Mouse (Mus musculus) lung, postnatal 36 days (tissue): ENCODE data around the gene 0610030E20Rik.

Experiments
- DNase-seq: peaks from one replicate; pipeline ENCODE4 v3.0.0; 2022; ENCODE audit warnings: mixed read lengths

0610030E20Rik gene

GRCm38 (mm10) chr6:72350214-72350613, 3.1 kb downstream of the 0610030E20Rik start:
- no peak for DNase-seq

GRCm38 (mm10) chr6:72352636-72353405, 5.7 kb downstream of the 0610030E20Rik start:
- peak; percentile 86 for DNase-seq

GRCm38 (mm10) chr6:72354025-72354424, 6.9 kb downstream of the 0610030E20Rik start:
- DNase-seq = no peak

- DNase-seq = peak; percentile 90
These were observed 8.2 kb downstream of the 0610030E20Rik start, which contains the start of gene Tmem150a for GRCm38 (mm10) chr6:72355066-72355911. Tmem150a (plus strand) TSS chr6:72355447.

DNA sequence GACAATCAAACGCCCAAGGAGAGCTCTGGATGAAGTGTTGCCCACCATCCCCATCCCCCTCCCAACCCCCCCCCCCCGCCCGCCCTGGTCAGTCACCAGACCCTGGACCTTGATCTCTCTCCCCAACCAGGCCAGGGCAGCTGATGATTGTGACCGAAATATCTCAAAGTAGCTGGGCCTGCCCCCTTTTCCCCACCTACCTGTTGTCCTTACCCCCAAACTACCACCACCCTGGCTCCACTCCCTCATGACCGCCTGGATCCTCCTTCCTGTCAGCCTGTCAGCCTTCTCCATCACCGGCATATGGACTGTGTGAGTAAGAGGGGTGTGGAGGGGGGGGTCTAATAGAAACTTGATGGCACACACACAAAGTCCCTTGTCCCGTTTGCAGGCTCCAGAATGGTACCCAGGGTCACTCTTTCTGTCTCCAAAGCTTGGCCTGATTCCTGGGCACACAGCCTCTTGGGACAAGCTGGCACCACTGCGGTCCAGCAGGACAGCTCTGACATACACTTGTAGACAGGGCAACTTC, 8.9 kb downstream of the 0610030E20Rik start:
- no peak for DNase-seq

DNA sequence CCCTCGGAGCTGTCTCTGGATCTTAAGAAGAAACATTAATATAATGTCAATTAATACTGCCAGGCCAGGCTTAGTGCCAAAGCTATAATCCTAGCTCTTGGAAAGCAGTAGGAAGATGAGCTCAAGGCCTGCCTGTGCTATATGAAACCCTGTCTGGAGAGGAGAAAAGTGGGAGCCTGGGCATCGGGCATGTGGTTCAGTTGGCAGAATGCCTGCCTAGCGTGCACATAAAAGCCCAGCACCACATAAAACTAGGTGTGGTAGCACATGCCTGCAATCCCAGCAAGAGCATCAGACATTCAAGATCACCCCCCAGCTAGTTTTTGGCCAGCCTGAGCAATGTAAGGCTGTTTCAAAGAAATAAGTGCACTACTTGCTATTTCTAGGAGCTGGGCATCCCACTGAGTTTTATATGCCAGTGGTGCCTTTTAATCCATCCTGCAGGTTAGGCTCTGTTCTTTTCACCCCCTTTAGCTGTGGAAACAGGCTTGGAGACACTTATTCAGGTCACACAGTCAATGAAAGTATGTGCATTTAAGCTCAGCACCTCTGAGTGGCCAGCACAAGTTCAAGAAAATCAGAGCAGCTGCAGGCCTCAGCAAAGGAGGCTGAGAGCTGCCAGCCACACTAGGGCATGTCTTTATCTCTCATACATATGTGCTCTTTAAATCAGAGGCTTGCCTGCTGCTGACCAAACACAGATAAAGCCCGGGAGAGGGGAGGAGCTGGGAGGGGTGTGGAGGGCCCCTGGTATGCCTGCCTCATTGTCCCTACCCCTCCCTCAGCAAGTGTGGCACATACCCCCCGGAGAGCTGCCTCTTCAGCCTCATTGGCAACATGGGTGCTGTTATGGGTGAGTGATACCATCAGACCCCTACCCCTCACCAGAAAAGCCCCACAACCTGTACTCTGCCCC, 10.3 kb downstream of the 0610030E20Rik start:
- DNase-seq = no peak

DNA sequence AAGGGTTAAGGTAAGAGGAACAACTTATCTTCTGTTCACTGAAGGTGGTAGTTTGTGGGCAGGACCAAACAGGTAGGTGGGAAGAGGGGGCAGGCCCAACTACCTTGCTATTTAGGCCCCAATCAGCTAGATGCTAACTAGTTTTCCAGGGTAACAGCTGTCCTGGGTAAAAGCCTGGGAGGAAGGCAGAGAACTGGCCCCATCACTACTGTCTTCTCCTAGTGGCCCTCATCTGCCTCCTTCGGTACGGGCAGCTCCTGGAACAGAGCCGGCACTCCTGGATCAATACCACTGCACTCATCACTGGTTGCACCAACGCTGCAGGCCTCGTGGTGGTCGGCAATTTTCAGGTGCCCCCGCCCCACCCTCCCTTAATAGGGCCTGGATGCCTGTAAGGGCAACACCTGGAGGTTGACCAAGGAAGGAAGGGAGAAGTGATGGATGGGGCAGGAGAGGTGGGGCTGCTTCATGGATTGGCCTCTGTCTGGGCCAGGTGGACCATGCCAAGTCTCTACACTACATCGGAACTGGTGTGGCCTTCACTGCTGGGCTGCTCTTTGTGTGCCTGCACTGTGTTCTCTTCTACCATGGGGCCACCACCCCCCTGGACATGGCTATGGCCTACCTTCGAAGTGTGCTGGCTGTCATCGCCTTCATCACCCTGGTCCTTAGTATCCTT, 11.1 kb downstream of the 0610030E20Rik start:
- DNase-seq = no peak

GRCm38 (mm10) chr6:72359343-72359742, 12.2 kb downstream of the 0610030E20Rik start:
- no peak for DNase-seq

- no peak for DNase-seq
These were observed 12.9 kb downstream of the 0610030E20Rik start for GRCm38 (mm10) chr6:72359891-72360598.

DNA sequence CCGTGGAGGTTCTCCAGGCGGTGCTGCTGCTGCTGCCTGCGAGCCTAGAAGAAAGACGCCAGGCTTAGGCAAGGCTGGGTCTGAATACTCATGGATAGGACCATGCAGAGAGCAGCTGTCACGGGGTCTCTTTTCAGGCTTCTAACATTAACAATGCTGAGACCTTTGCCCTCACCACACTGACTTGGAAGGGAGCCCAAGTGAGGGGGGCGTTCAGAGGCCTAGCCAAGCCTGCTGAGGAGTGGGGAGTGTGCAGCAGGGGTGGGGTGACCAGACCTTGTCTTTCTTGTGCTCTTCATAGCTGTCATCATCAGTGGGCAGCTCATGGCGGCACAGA, 13.4 kb downstream of the 0610030E20Rik start:
- no peak for DNase-seq

- peak; percentile 62 for DNase-seq
These were observed 14.0 kb downstream of the 0610030E20Rik start for GRCm38 (mm10) chr6:72361121-72361551.

DNA sequence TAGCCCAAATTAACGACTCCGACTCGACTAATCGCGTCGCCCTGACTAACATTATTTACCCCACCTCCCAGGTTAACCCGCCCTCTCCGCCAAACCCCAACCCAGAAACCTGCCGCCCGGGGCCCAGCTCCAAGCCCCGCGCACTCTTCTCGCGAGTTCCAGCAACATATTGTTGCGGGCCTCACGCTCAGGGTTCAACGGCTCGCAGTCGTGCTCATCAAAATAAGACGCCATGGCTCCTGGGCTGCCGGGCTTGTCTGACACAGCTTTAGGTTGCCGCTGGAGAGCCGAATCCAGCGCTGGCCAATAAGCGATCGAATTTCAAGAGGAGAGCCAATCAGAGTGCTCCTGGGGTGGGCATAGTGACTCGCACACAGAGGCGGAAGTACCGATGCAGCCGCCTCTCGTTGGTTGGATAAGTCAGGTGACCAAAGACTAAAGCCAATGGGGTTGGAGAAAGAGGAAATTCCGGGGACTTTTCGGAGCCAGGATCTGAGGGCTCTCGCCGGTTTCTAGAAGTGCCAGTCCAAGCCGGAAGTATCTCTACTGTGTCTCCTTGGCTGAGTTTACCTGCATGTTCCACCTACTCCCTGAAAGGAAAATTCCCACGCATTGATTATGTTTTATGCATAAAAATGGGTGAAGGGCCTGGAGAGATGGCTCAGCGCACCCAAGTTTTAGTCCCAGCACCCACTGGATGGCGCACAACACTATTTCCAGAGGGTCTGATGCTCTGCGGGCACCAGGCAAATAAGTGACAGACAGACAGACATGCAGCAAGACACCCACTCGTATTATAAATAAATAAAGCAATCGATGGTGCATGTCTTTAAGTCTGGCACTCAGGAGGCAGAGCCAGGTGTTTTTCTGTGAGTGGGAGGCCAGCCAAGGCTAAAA, 15.3 kb downstream of the 0610030E20Rik start:
- DNase-seq = peak; percentile 98

GRCm38 (mm10) chr6:72364009-72364408, 16.9 kb downstream of the 0610030E20Rik start:
- no peak for DNase-seq

DNA sequence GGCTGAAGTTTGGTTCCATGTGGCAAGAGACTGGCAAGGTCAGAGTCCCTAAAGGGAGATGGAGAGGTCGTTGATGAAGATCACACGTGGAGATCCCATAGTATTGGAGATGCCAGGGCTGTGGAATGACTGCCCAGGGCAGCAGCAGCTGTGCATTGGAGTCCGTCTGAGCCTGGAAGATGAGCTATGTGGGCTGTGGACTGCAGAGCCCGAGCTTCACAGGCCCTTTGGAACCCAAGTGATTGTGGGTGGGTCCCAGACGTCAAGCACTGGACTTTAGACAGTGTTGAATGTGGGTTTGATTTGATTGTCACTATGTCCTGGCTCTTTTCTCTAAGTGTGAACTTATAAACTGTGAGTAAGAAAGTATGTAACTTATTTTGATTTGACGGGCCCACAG, 17.9 kb downstream of the 0610030E20Rik start:
- DNase-seq = no peak

- DNase-seq = no peak
These were observed 19.2 kb downstream of the 0610030E20Rik start for GRCm38 (mm10) chr6:72366304-72366703.

- DNase-seq = no peak
These were observed 19.8 kb downstream of the 0610030E20Rik start, which contains the start of gene Rnf181 for GRCm38 (mm10) chr6:72366844-72367443. Rnf181 (minus strand) TSS chr6:72366956.

GRCm38 (mm10) chr6:72367460-72367974, 20.4 kb downstream of the 0610030E20Rik start:
- no peak for DNase-seq

DNA sequence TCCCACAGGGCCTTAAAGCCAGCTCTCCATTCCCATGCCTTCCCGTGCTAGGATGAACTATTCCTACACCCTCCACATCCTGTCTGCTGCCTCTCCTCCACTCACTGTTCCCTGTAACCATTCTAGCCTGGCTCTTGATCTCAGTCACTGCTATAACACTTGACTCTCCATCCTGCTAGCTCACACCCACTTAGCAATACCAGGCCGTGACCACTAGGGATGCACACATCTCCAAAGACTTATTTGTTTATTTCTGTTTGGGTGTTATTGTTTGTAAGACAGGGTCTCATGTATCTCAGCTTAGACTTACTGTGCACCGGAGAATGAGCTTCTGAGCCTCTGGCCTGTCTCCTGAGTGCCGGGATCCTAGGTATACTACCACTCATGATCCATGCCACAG, 22.4 kb downstream of the 0610030E20Rik start:
- no peak for DNase-seq

- no peak for DNase-seq
These were observed 23.0 kb downstream of the 0610030E20Rik start for GRCm38 (mm10) chr6:72370091-72370490.
